Mouse (Mus musculus) hindbrain, embryonic 10.5 days (tissue): ENCODE data around the gene Nup107. TPM values are rescaled to one million over a fixed set of nuclear protein-coding genes. Genes with fewer than 3 reads are reported as not detected.

Source experiments
- DNase-seq: peaks from one replicate; pipeline ENCODE4 v3.0.0-alpha.2; 2017; ENCODE audit warnings: low spot score
- H3K27ac ChIP-seq: fragments of 300-500 bp; sonication (generic); 2 replicates; pipeline ENCODE4 v1.5.1; 2016; ENCODE audit warnings: mild to moderate bottlenecking, moderate library complexity
- H3K27me3 ChIP-seq: fragments of 300-500 bp; sonication (generic); 2 replicates; pipeline ENCODE4 v1.6.1; 2016; ENCODE audit warnings: mild to moderate bottlenecking; ENCODE audit not compliant: poor library complexity, insufficient read depth, severe bottlenecking
- H3K36me3 ChIP-seq: fragments of 300-500 bp; sonication (generic); 2 replicates; pipeline ENCODE4 v1.6.1; 2016; ENCODE audit warnings: mild to moderate bottlenecking, moderate library complexity
- H3K4me1 ChIP-seq: fragments of 300-500 bp; sonication (generic); replicated peaks from 2 replicates; pipeline ENCODE4 v1.6.1; 2016; ENCODE audit warnings: mild to moderate bottlenecking
- H3K4me3 ChIP-seq: fragments of 300-500 bp; sonication (generic); 2 replicates; pipeline ENCODE4 v1.5.1; 2016; ENCODE audit warnings: mild to moderate bottlenecking, moderate library complexity
- H3K9me3 ChIP-seq: fragments of 300-500 bp; sonication (generic); 2 replicates; pipeline ENCODE4 v1.6.1; 2016; ENCODE audit warnings: mild to moderate bottlenecking, moderate library complexity
- WGBS: fragments of 180-500 bp; shearing (Covaris S2); methylation state at CpG from one replicate; pipeline ENCODE4 v1.1.7; 2016; 5-methylcytosine and 5-hydroxymethylcytosine counted together
- polyA plus RNA-seq: library from polyadenylated mRNA; unstranded; fragments of >200 nt; fragmentation: Nextera tagmentation; extraction: Ambion mirVana; gene quantifications from 2 replicates; pipeline ENCODE4 v1.2.1, GENCODE M21; 2016

The Nup107 gene
- polyA plus RNA-seq, 1 experiment from 2014 or later, result 70.6 TPM

DNA sequence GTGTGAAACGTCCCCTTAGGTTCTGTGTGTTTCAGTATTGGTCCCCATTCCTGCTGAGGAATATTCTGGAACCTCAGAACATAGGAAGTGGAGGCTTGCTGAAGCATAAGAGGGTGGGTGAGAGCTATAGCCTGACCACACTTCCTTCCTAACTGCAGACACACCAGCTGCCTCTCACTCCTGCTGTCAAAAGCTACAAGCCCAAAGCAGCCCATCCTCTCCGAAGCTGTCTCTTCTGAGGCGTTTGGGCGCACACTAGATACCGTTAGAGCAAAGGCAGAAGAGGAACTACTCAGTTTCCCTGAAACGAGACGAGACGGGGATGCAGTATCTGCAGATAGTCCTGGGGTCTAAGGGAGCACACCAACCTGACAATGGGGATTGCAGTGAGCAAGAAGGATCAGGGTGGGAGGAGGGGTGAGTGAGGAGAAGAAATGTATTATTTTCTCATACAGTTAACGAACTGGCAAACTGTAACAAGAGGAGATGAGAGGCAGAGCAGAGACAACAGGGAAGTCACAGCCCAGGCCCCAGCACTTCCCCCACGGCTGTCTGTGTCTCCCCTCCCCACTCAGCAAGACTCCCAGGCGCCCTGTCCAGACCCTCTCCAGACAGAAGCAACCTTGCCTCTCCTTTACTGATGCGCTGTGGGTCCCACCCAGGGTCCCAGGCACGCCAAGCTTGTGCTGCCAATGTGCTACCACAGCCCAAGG, 37.3 kb downstream of the Nup107 start:
- Histone ChIP-seq H3K27ac (no peak overlapping the region), H3K9me3 (no peaks in the 10 kb centered on the region), H3K4me3 (no peak overlapping the region), H3K27me3 (no peaks in the 10 kb centered on the region), H3K4me1 (no peaks in the 10 kb centered on the region), H3K36me3 (peaks cover 98% of the 10 kb centered on the region)
- DNase-seq, result no peak
- WGBS, result 91% methylated on average over 13 of the region's 13 CpGs

DNA sequence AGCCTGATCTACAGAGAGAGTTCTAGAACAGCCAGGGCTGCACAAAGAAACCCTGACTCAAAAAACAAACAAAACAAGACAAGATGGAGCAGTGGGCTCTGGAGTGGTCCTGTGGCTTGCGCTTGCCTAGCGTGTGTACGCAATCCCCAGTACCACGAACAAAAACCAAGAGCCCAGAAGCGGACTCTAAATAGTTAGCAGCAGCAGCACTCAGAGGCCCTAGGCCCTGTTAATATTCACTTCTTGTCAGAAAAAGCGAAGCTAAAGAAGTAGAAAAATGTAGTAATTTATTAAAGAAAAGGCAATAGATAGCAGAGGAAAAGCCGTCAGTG, 37.9 kb downstream of the Nup107 start:
- Histone ChIP-seq H3K4me1 (no peaks in the 10 kb centered on the region), H3K36me3 (peaks cover 98% of the 10 kb centered on the region), H3K9me3 (no peaks in the 10 kb centered on the region), H3K4me3 (no peak overlapping the region), H3K27ac (no peak overlapping the region), H3K27me3 (no peaks in the 10 kb centered on the region)
- DNase-seq, result no peak
- WGBS, result 96% methylated on average over 7 of the region's 7 CpGs

DNA sequence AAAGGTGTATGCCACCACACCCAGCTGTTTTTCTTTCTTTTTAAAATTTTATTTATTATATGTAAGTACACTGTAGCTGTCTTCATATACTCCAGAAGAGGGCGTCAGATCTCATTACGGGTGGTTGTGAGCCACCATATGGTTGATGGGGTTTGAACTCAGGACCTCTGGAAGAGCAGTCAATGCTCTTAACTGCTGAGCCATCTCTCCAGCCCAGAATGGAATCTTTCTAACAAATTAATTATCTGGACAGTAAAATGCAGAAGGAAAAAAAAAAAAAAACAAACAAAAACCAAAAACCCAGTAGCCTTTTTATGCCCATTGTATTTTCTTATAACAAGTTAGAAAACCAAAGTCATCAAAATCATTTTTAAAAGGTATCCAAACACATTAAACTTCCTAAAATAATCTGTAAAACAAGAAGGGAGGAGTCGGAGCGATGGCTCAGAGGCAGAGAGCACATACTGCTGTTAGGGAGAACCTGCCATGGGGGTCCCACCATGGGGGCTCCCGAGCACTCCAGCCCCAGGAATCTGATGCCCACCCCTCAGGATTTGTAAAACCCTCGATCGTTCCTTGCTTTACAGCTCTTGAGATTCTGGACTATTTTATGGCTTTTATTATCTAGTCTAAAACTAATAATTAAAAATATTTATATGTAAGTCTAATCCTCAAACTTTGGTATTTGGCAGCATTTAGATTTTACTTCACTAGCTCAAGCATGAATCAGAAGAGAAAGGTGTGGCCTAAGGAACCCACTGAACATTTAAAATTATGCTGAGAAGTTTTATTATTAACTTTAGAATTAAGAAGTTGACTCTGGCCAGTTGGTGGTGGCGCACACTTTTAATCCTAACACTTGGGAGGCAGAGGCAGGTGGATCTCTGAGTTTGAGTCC, 38.5 kb downstream of the Nup107 start:
- no peaks in the 10 kb centered on the region for H3K9me3 ChIP-seq
- no peaks in the 10 kb centered on the region for H3K27me3 ChIP-seq
- H3K27ac ChIP-seq, result no peak overlapping the region
- H3K36me3 ChIP-seq, result peaks cover 98% of the 10 kb centered on the region
- H3K4me1 ChIP-seq, result no peaks in the 10 kb centered on the region
- WGBS, result 92% methylated on average over 8 of the region's 8 CpGs
- H3K4me3 ChIP-seq, result no peak overlapping the region
- no peak for DNase-seq

DNA sequence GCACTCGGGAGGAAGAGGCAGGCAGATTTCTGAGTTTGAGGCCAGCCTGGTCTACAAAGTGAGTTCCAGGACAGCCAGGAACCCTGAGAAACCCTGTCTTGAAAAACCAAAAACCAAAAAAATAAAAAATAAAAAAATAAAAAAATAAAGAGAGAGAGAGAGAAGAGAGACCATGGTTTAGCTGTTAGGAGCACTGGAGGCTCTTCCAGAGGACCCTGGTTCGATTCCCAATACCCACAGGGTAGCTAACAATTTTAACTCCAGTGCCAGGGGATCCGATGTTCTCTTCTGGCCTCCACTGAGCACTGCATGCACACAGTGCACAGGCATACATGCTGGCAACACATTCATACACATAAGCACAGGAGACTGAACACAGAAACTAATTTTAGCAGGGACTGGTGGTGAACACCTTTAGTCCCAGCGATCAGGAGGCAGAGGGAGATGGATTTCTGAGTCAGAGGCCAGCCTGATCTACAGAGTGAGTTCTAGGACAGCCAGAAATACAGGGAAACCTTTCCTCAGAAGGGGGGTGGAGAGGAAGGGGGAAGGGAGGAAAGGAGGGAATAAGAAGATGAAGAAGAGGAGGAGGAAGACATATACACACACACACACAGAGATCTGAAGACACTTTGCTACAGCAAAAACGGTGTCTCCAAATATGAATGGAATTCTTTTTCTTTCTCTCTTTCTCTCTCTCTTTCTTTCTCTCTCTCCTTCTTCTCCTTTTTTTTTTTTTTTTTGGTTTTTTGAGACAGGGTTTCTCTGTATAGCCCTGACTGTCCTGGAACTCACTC, 39.5 kb downstream of the Nup107 start:
- peaks cover 98% of the 10 kb centered on the region for H3K36me3 ChIP-seq
- H3K4me3 ChIP-seq, result no peak overlapping the region
- 94% methylated on average over 5 of the region's 5 CpGs for WGBS

DNA sequence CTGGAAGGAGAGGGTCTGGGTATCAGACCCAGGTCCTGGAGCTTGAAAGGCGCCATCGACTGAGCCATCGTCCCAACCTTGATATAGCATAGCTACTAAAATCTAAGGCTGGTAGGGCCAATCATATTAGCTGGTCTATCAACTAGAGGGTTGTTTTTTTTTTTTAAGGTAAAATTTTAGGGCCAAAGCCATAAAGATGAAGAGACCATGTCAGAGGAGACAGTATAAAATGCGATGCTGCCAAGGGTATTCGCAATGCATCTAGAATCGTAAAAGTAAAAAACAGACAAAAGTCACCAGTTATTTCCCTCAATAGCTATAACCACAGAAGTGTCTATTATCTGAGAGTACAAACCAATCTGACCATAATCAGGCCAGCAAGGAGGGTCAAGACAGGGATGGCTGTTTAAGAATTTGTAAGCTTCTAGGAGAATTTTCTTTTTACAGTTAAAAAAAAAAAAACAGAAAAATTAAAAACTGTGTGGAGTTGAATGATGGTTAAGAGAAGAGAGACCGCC, 40.1 kb downstream of the Nup107 start:
- H3K36me3 ChIP-seq, result peaks cover 98% of the 10 kb centered on the region
- H3K9me3 ChIP-seq, result no peaks in the 10 kb centered on the region
- H3K4me1 ChIP-seq, result no peaks in the 10 kb centered on the region
- 97% methylated on average over 7 of the region's 7 CpGs for WGBS
- H3K4me3 ChIP-seq, result no peak overlapping the region
- no peak for DNase-seq
- H3K27ac ChIP-seq, result no peak overlapping the region
- H3K27me3 ChIP-seq, result no peaks in the 10 kb centered on the region

More for the DNA sequence above, 39.5 kb downstream of the Nup107 start:
- no peak for DNase-seq
- H3K4me1 ChIP-seq, result no peaks in the 10 kb centered on the region
- no peaks in the 10 kb centered on the region for H3K27me3 ChIP-seq
- H3K27ac ChIP-seq, result no peak overlapping the region
- H3K9me3 ChIP-seq, result no peaks in the 10 kb centered on the region

DNA sequence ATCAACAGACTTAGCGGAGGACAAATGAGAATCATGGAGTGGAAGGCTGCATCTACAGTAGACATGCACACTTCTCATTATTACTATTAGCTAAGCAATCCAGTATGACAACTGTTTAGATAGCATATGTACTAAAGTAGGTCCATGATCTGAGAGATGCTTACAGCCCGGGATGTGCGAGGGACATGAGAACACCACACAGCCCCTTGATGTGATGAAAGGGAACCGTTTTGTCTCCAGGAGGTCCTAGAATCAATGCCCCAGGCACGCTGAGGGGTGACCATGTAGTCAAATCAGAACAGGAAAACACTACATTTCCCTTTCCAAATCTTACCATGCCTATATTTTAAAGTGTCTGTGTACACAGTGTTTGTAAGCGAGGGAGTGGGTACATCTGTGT, 40.8 kb downstream of the Nup107 start:
- Histone ChIP-seq H3K4me3 (no peak overlapping the region), H3K9me3 (no peaks in the 10 kb centered on the region), H3K27ac (no peak overlapping the region), H3K4me1 (no peaks in the 10 kb centered on the region), H3K36me3 (peaks cover 92% of the 10 kb centered on the region), H3K27me3 (no peaks in the 10 kb centered on the region)
- no peak for DNase-seq
- 95% methylated on average over 6 of the region's 6 CpGs for WGBS

DNA sequence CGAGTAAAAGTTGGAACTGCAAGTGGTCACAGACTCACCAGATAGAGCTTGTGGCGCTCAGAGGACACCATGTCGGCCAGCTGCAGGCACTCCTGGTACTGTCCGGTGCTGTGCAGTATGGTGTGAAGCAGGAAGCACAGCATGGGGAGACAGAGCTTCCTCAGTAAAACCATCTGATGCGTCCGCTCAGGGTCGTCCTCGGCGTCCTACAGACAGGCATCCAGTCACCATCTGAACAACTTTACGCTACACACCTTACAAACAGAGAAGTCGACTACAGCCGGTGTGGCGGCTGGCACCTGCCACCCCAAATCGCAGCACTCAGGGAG, 41.3 kb downstream of the Nup107 start:
- Histone ChIP-seq H3K4me3 (no peak overlapping the region), H3K27ac (no peak overlapping the region), H3K27me3 (no peaks in the 10 kb centered on the region), H3K4me1 (no peaks in the 10 kb centered on the region), H3K9me3 (no peaks in the 10 kb centered on the region), H3K36me3 (peaks cover 87% of the 10 kb centered on the region)
- no peak for DNase-seq
- WGBS, result 98% methylated on average over 14 of the region's 14 CpGs

DNA sequence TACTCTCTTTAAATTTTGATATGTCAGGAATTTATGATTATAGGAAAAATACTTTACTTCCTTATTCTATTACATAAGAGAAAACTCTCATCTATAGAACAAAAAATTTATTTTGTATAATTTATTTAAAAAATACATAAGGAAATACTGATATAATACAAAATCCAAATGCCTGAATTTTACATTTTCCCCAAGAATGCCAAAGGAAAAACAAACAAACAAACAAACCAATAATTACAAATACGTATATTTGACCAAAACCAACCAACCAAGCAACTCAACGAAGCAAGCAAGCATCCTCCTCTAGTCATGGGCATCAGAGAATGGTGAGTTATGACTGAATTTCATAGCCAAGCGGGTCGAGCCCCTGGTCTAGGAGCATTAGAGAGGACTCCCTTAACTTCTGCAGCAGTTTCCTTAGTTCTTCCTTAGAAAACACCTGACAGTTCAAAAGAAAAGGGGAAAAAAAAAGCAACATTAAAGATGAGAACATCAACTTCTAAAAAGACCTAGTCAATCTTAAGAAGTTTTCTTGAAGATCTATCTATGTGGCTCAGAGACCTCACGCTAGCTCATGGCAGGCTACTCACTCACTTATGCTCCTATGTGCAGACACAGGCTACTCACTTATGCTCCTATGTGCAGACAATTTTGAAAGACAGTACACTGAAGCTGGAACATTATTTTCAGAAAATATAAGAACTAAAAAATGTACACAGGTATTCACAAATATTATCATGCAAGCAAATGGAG, 41.8 kb downstream of the Nup107 start:
- no peak overlapping the region for H3K27ac ChIP-seq
- no peaks in the 10 kb centered on the region for H3K4me1 ChIP-seq
- WGBS, result 97% methylated on average over 5 of the region's 5 CpGs
- H3K36me3 ChIP-seq, result peaks cover 82% of the 10 kb centered on the region
- no peaks in the 10 kb centered on the region for H3K27me3 ChIP-seq
- DNase-seq, result no peak
- no peaks in the 10 kb centered on the region for H3K9me3 ChIP-seq
- no peak overlapping the region for H3K4me3 ChIP-seq

DNA sequence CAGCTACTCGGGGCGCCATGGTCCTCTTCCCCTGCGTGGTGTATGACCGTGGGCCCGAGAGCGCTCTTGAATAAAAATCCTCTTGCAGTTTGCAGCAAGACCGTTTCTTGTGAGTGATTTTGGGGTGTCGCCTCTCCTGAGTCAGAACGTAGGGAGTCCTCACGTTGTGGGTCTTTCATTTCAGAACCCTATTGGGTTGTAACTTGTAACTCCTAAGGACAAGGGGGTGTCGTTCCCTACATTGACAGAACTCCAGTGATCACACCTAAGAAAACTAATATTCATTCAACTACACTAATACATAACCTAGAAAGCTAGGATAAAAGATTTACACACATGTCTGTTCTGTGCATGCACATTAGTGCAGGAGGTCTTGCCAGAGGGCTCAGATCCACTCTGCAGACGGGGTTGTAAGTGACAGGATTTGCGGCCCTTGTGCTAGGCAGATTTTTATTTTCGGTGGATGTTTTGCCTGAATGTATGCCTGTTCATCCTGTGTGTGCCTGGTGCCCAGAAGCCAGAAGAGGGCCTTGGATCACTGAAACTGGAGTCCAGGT, 42.6 kb downstream of the Nup107 start:
- no peak for DNase-seq
- 94% methylated on average over 14 of the region's 14 CpGs for WGBS
- Histone ChIP-seq H3K27ac (no peak overlapping the region), H3K36me3 (peaks cover 74% of the 10 kb centered on the region), H3K27me3 (no peaks in the 10 kb centered on the region), H3K4me1 (peaks cover 7% of the 10 kb centered on the region), H3K9me3 (no peaks in the 10 kb centered on the region), H3K4me3 (no peak overlapping the region)

DNA sequence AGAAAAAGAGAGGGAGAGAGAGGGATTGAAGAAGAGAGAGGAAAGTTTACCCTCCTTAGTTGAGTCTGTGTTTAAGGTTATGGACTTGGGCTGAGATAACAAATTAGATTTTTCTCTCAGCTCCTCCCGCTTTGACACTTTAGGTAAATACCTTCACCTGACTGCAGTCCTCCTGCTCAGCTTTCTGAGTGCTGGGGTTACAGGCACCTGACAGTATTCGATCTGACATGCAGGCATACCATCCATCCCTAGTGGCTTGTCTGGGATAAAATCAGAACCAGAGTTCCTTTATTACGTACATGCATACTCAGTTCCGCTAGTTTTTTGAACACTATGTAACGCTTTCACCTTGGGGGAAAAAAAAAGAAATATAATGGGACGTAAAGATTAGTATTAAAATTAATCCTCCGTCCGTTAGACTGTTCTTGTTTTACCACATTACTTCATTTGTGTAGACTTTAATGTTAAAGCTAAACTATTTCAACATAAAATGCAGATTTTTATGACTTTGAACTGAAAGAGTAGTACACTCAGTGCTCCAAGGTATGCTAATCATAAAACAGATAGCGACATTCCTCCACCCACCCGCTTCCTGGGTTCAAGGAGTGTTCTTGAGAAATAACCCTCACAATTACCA, 43.3 kb downstream of the Nup107 start:
- H3K4me1 ChIP-seq, result peaks cover 14% of the 10 kb centered on the region
- WGBS, result 96% methylated on average over 10 of the region's 10 CpGs
- DNase-seq, result no peak
- H3K36me3 ChIP-seq, result peaks cover 67% of the 10 kb centered on the region
- H3K4me3 ChIP-seq, result no peak overlapping the region
- no peak overlapping the region for H3K27ac ChIP-seq
- H3K9me3 ChIP-seq, result no peaks in the 10 kb centered on the region
- no peaks in the 10 kb centered on the region for H3K27me3 ChIP-seq

DNA sequence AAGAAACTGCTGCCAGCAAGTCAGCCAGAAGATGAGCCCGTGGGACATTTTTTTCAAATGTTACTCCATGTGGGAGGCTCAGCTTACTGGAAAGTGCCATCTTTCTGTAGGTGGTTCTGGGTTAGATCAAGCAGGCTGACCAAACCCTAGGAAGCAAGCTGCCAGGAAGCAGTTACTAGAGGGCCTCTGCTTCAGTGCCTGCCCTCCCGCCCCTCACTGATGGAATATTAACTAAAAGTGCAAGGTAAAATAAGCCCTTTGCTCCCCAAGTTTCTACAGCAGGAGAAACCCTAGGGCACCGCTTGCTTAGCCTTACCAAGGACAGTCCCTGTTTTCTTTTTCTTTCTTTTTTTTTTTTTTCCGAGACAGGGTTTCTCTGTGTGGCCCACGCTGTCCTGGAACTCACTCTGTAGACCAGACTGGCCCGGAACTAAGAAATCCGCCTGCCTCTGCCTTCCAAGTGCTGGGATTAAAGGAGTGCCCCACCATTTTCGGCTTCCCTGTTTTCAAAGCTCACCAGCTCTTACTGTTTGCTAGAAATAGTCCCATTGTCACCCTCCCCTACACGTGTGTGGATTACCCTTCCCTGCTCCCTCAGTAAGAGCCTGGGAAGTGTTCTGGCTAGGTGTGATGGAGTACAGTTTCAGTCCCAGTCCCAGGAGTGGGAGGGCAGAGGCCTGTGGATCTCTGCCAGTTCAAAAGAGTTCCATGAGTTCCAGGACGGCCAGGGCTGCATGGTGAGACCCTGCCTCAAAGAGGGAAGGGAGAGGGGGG, 44.0 kb downstream of the Nup107 start:
- no peak for DNase-seq
- no peaks in the 10 kb centered on the region for H3K9me3 ChIP-seq
- H3K4me1 ChIP-seq, result peaks cover 20% of the 10 kb centered on the region
- 92% methylated on average over 10 of the region's 10 CpGs for WGBS
- no peaks in the 10 kb centered on the region for H3K27me3 ChIP-seq
- H3K36me3 ChIP-seq, result peaks cover 67% of the 10 kb centered on the region
- no peak overlapping the region for H3K27ac ChIP-seq
- no peak overlapping the region for H3K4me3 ChIP-seq
